Mouse (Mus musculus): ENCODE measurements around the gene Rps18. TPM values are rescaled to one million over a fixed set of nuclear protein-coding genes. Genes with fewer than 3 reads are reported as not detected.

Rps18 gene
- polyA plus RNA-seq, 1 experiment from 2014 or later: 2,078 TPM

- 84% methylated on average over 7 of the region's 7 CpGs for WGBS
- ATAC-seq (ENCODE audit: low read depth): no peak
- Histone ChIP-seq H3K27me3 (replicated peaks; ENCODE audit: control insufficient read depth, insufficient read depth, low read length) (no peaks in the 10 kb centered on the region), H3K9me3 (ENCODE audit: control insufficient read depth, low read length) (no peaks in the 10 kb centered on the region), H3K27ac (replicated peaks; ENCODE audit: low read depth, low read length) (no peak overlapping the region), H3K9ac (ENCODE audit: low read depth, low read length) (no peak overlapping the region), H3K36me3 (ENCODE audit: control insufficient read depth, insufficient read depth, low read length) (no peaks in the 10 kb centered on the region), H3K4me1 (ENCODE audit: control insufficient read depth, insufficient read depth, low read length) (no peaks in the 10 kb centered on the region), H3K4me3 (ENCODE audit: low read depth, low read length) (no peak overlapping the region), H3K4me2 (ENCODE audit: low read depth, low read length) (no peak overlapping the region)
- DNase-seq (ENCODE audit: low spot score): no peak
These were observed 53.3 kb downstream of the Rps18 start for GRCm38 (mm10) chr17:33902491-33902890.

DNA sequence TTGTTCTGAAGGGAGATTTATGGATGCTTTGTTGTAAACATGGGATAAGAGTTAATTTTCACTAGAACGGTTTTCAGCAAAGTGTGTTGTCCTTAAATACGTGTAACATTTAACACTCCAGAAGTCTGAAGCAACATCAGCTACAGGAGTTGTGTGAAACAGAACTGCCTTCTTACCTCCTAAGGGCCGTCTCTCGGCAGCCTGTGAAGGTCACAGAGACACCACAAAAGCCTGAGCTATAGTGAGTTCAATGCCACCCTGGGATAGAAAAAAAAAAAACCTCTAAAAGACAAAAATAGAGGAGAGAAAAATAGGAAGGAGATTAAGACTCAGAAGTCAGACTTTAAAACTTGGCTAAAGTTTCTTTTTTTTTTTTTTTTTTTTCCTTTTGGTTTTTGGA lies 53.7 kb downstream of the Rps18 start:
- Histone ChIP-seq H3K4me3 (ENCODE audit: low read depth, low read length) (no peak overlapping the region), H3K4me1 (ENCODE audit: control insufficient read depth, insufficient read depth, low read length) (no peaks in the 10 kb centered on the region), H3K4me2 (ENCODE audit: low read depth, low read length) (no peak overlapping the region), H3K27ac (replicated peaks; ENCODE audit: low read depth, low read length) (no peak overlapping the region), H3K9me3 (ENCODE audit: control insufficient read depth, low read length) (no peaks in the 10 kb centered on the region), H3K27me3 (replicated peaks; ENCODE audit: control insufficient read depth, insufficient read depth, low read length) (no peaks in the 10 kb centered on the region), H3K9ac (ENCODE audit: low read depth, low read length) (no peak overlapping the region), H3K36me3 (ENCODE audit: control insufficient read depth, insufficient read depth, low read length) (no peaks in the 10 kb centered on the region)
- 80% methylated on average over 4 of the region's 4 CpGs for WGBS
- no peak for ATAC-seq (ENCODE audit: low read depth)
- DNase-seq (ENCODE audit: low spot score): no peak

Other genes with a start within 250 kb of the Rps18 start
- gene March2, start 237.3 kb downstream of the Rps18 start, polyA plus RNA-seq (2014; fragmentation: Nextera tagmentation; extraction: Ambion mirVana): 62.2 and 63.9 TPM in 2 replicates
- gene Rab11b, start 195.5 kb downstream of the Rps18 start, polyA plus RNA-seq (2014; fragmentation: Nextera tagmentation; extraction: Ambion mirVana): 156 and 181 TPM in 2 replicates
- gene Angptl4, start 174.2 kb downstream of the Rps18 start, polyA plus RNA-seq (2014; fragmentation: Nextera tagmentation; extraction: Ambion mirVana): 35.7 and 52.1 TPM in 2 replicates
- gene Kank3, start 145.5 kb downstream of the Rps18 start, polyA plus RNA-seq (2014; fragmentation: Nextera tagmentation; extraction: Ambion mirVana): 38.7 and 39.4 TPM in 2 replicates
- gene Rps28, start 131.4 kb downstream of the Rps18 start, polyA plus RNA-seq (2014; fragmentation: Nextera tagmentation; extraction: Ambion mirVana): 1,198 and 1,307 TPM in 2 replicates
- 479 and 488 TPM in 2 replicates for gene Ndufa7, start 131.4 kb downstream of the Rps18 start, polyA plus RNA-seq (2014; fragmentation: Nextera tagmentation; extraction: Ambion mirVana)
- gene Cd320, start 112.9 kb downstream of the Rps18 start, polyA plus RNA-seq (2014; fragmentation: Nextera tagmentation; extraction: Ambion mirVana): 60.5 and 62.3 TPM in 2 replicates
- not detected in 2 replicates for gene Gm7029, start 82.2 kb downstream of the Rps18 start, polyA plus RNA-seq (2014; fragmentation: Nextera tagmentation; extraction: Ambion mirVana)
- gene Kifc1, start 65.3 kb downstream of the Rps18 start, polyA plus RNA-seq (2014; fragmentation: Nextera tagmentation; extraction: Ambion mirVana): 5.9 and 7.0 TPM in 2 replicates
- not detected in 2 replicates for gene Platr17, start 50.9 kb downstream of the Rps18 start, polyA plus RNA-seq (2014; fragmentation: Nextera tagmentation; extraction: Ambion mirVana)
- 34.8 and 38.2 TPM in 2 replicates for gene Daxx, start 46.6 kb downstream of the Rps18 start, polyA plus RNA-seq (2014; fragmentation: Nextera tagmentation; extraction: Ambion mirVana)
- 31.9 and 32.0 TPM in 2 replicates for gene Tapbp, start 40.1 kb downstream of the Rps18 start, polyA plus RNA-seq (2014; fragmentation: Nextera tagmentation; extraction: Ambion mirVana)
- gene Zbtb22, start 40.1 kb downstream of the Rps18 start, polyA plus RNA-seq (2014; fragmentation: Nextera tagmentation; extraction: Ambion mirVana): 8.9 and 11.6 TPM in 2 replicates
- 34.5 and 43.4 TPM in 2 replicates for gene Rgl2, start 26.5 kb downstream of the Rps18 start, polyA plus RNA-seq (2014; fragmentation: Nextera tagmentation; extraction: Ambion mirVana)
- gene Pfdn6, start 15.7 kb downstream of the Rps18 start, polyA plus RNA-seq (2014; fragmentation: Nextera tagmentation; extraction: Ambion mirVana): 122 and 124 TPM in 2 replicates
- 15.4 and 20.2 TPM in 2 replicates for gene Wdr46, start 15.3 kb downstream of the Rps18 start, polyA plus RNA-seq (2014; fragmentation: Nextera tagmentation; extraction: Ambion mirVana)
- gene B3galt4, start 4.5 kb downstream of the Rps18 start, polyA plus RNA-seq (2014; fragmentation: Nextera tagmentation; extraction: Ambion mirVana): 4.4 and 5.7 TPM in 2 replicates
- 38.6 and 41.6 TPM in 2 replicates for gene Vps52, start 189 bp downstream of the Rps18 start, polyA plus RNA-seq (2014; fragmentation: Nextera tagmentation; extraction: Ambion mirVana)
- gene H2-K1, start 44.3 kb upstream of the Rps18 start, polyA plus RNA-seq (2014; fragmentation: Nextera tagmentation; extraction: Ambion mirVana): 20.8 and 30.8 TPM in 2 replicates
- gene Ring1, start 68.7 kb upstream of the Rps18 start, polyA plus RNA-seq (2014; fragmentation: Nextera tagmentation; extraction: Ambion mirVana): 6.0 and 7.2 TPM in 2 replicates
- gene H2-Ke6, start 72.1 kb upstream of the Rps18 start, polyA plus RNA-seq (2014; fragmentation: Nextera tagmentation; extraction: Ambion mirVana): 41.3 and 46.1 TPM in 2 replicates
- 118 and 125 TPM in 2 replicates for gene Slc39a7, start 75.7 kb upstream of the Rps18 start, polyA plus RNA-seq (2014; fragmentation: Nextera tagmentation; extraction: Ambion mirVana)
- 26.0 and 29.2 TPM in 2 replicates for gene Rxrb, start 75.8 kb upstream of the Rps18 start, polyA plus RNA-seq (2014; fragmentation: Nextera tagmentation; extraction: Ambion mirVana)
- gene Col11a2, start 83.4 kb upstream of the Rps18 start, polyA plus RNA-seq (2014; fragmentation: Nextera tagmentation; extraction: Ambion mirVana): 53.9 and 64.3 TPM in 2 replicates
- 0.36 and 0.76 TPM in 2 replicates for gene H2-Oa, start 136.3 kb upstream of the Rps18 start, polyA plus RNA-seq (2014; fragmentation: Nextera tagmentation; extraction: Ambion mirVana)
- gene H2-DMa, start 163.5 kb upstream of the Rps18 start, polyA plus RNA-seq (2014; fragmentation: Nextera tagmentation; extraction: Ambion mirVana): 13.6 and 14.9 TPM in 2 replicates
- 103 and 105 TPM in 2 replicates for gene Brd2, start 166.6 kb upstream of the Rps18 start, polyA plus RNA-seq (2014; fragmentation: Nextera tagmentation; extraction: Ambion mirVana)
- gene H2-DMb2, start 187.3 kb upstream of the Rps18 start, polyA plus RNA-seq (2014; fragmentation: Nextera tagmentation; extraction: Ambion mirVana): 0.22 and 0.39 TPM in 2 replicates
- gene H2-DMb1, start 197.1 kb upstream of the Rps18 start, polyA plus RNA-seq (2014; fragmentation: Nextera tagmentation; extraction: Ambion mirVana): 2.8 and 4.3 TPM in 2 replicates
- gene Tap1, start 231.6 kb upstream of the Rps18 start, polyA plus RNA-seq (2014; fragmentation: Nextera tagmentation; extraction: Ambion mirVana): 5.1 and 7.4 TPM in 2 replicates
- gene Psmb9, start 231.8 kb upstream of the Rps18 start, polyA plus RNA-seq (2014; fragmentation: Nextera tagmentation; extraction: Ambion mirVana): 2.8 and 3.8 TPM in 2 replicates
- gene Psmb8, start 241.7 kb upstream of the Rps18 start, polyA plus RNA-seq (2014; fragmentation: Nextera tagmentation; extraction: Ambion mirVana): 10.0 and 12.1 TPM in 2 replicates
- 3.3 and 4.1 TPM in 2 replicates for gene Tap2, start 247.5 kb upstream of the Rps18 start, polyA plus RNA-seq (2014; fragmentation: Nextera tagmentation; extraction: Ambion mirVana)